Mouse (Mus musculus): Measurements from ENCODE around the gene Fosl2. TPM values are rescaled to one million over a fixed set of nuclear protein-coding genes. Genes with fewer than 3 reads are reported as not detected.

The Fosl2 gene
- 10 to 100 TPM; 27.5 to 31.3 TPM for total RNA-seq (2021)

DNA sequence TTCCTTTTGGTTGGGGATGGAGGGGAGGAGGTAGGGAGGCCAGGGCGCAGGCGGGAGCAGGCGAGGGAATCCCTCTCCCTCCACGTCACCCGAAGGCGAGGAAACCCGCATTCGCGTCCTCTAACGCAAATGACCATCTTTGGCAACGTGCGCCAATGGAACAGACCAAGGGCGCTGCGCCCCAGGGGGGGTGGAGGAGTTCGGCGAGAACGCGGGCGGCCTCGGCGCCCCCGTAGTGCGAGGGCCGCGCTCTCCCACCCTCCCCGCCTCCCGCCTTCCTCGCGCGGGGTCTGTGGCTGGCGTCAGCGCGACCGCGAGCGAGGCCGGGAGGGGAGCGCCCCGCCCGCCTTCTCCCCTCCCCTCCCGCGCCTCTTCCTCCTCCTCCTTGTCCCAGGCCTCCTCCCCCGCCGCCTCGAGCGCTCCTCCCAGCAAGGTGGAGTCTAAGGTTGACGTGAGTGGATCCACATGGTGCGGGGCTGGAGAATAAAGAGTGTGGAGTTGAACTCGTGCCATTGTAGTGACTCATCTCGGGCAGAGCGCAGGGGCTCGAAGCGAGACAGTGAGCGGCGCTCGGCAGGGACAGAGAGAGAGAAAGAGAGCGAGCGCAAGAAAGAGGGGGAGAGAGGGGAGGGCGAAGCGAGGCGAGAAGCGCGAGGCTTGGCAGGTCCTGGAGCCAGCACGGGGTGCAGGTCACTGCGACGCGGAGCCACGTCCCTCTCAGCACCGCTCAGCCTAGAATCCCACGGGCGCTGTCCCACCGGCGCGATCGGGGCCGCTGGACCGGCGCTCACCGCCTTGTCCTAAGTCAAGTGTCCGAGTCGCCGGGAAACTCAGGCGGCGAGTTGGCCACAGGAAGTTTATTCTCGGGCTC is at the start of gene Fosl2:
TSS of gene Fosl2 (plus strand) at position 466 of the 871 bp plus-strand sequence.
- intact Hi-C loops (cut with DNase I): loop anchor here (5.0 to 10.0 kb wide), 5 partner anchors 211 to 573 kb away; partner anchors contain the start of genes Babam2, Mrpl33 and Rbks
- DNase-seq (ENCODE audit: extremely low spot score in 1 of 2, low spot score in 2 of 2): peak; percentile 93 to 97

DNA sequence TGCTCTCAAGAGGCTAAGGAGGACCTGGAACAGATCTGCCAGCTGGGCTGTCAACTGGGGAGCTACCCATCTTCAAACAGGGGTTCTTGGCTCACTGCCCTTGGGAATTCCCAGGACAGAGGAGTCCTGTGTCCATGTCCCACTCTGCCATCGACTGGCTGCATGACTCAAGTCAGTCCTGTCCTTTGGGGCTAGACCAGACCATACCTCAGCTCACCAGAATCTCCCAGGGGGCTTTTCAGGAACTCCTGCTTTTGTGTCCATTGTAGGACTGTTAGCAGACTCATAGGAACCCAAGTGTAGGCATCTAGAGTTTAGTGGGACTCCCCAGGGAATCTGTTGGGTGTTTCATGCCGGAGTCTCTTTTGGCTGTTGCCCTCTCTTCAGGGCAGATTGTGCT is 49.6 kb upstream of the Fosl2 start:
- DNase-seq (ENCODE audit: extremely low spot score in 1 of 2, low spot score in 2 of 2): no peak
- intact Hi-C loops (cut with DNase I): no loop called here

DNA sequence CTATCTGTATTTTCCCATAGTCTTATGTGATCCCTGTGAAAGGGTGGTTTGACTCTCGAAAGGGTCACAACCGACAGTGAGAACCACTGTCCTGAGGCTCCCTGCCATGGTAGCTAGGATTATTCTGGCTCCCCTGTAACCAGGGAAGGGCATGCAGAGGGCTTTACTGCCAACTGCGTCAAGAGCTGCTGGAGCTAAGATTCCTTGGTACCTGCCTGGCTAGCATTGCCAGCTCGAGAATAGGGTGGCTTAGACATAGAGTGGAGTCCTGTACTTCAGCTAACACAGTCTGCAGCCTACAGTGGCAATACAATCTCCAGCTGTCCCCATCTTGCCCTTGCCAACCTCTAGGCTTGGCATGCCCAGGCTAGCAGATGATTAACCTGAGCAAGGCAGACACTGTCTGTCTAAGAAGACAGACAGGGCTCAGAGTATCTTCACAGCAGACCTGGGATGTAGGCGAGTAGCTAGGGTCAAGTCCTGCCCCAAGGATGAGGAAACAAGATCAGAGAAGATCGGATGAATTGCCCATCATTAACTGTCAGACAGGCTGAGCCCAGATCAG is 49.0 kb upstream of the Fosl2 start:
- intact Hi-C loops (cut with DNase I): no loop called here
- no peak for DNase-seq (ENCODE audit: extremely low spot score in 1 of 2, low spot score in 2 of 2)

DNA sequence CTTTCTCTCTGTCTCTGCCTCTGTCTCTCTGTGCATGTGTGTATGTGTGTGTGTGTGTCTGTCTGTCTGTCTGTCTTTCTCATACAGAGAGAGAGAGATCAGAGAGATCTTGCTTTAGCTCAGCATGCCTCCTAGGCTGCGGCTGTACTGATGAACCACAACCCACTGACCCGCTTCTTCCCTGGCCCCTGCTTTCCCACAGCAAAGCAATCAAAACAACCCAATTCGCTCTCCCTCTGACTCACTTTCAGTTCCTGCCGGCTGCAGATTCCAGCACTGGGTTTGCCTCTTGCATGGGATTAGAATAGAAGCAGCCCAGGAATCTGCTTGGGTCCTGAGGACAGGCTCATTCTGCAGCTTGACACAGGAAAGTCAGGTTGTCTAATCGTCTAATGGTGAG is 46.1 kb upstream of the Fosl2 start:
- DNase-seq (ENCODE audit: extremely low spot score in 1 of 2, low spot score in 2 of 2): no peak
- intact Hi-C loops (cut with DNase I): no loop called here

DNA sequence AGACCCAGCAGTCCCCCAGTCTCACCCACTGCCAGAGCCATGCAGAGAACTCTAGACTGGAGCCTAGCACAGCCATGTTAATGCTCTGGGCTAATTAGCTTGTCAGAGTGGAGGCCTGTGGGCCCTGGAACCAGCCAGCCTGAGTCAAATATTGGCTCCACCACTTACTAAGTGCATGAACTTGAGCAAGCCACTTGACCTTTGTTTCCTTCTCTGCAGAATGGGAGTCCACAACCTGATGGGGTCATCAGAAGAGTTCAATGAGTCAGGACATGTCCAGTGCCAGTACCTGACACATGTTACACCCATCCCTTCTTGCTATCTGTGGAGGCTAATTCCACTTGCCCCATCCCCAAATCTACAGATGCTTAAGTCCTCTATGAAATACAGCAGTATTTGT is 43.3 kb upstream of the Fosl2 start:
- intact Hi-C loops (cut with DNase I): no loop called here
- DNase-seq (ENCODE audit: extremely low spot score in 1 of 2, low spot score in 2 of 2): no peak

DNA sequence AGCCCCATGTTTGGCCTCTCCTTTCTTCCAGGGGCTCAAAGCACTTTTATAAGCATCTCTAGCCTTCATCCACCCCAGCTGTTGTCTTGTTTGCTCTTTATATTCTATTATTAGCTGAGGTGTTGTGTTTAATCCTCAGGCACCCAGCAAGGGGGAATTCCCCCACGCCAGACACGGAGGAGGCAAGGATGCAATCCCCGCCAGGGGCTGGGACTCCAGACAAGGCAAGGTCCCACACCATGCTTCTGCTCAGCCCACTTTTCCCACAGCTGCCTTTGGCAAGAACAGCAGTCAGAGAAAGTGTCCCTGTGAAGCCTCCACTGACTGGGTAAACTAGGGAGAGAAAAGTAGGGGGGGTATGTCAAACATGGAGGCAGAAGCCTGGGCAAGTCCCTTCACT is 36.9 kb upstream of the Fosl2 start:
- intact Hi-C loops (cut with DNase I): no loop called here
- DNase-seq (ENCODE audit: extremely low spot score in 1 of 2, low spot score in 2 of 2): no peak

DNA sequence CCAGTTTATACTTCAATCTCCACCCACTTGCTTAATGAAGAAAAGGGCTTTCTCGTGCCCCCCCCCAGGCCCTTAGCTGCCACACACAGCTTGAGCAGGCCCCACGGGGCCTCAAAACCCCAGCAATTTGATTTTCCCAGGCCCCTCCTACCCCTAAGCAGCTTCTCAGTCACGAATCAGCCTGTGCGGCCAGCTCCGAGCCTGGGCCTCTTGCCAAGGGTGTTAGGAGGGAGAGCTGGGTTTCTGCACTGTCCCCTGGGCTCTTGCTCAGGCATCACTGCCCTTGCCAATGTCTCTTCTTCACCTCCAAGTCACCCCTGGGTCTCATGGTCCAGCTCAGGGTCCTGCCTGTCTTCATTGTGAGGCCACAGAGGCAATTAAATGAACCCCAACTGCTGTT is 33.1 kb upstream of the Fosl2 start:
- intact Hi-C loops (cut with DNase I): no loop called here
- DNase-seq (ENCODE audit: extremely low spot score in 1 of 2, low spot score in 2 of 2): peak in 1 of 2 experiments; percentile 74

DNA sequence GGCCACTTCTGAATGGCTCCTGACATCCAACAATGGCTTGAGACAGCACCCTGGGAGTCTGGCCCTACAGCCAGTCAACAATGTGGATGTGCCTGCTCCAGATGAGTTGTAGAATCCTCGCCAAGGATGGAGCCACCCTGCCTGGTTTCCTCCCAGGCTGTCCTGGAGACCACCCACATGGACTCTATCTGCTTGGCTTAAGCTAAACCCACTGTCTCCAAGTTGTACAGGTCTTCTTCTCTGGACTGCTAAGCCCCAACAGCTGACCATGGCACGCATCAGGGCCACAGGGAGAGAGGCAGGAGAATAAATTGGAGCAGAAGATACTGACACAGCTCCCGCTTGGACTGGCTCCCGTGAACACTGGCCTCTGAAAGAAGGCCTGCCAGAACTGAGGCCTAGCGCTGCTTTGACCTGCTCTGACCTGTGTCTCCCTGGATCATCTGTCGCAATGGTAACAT is 32.6 kb upstream of the Fosl2 start:
- intact Hi-C loops (cut with DNase I): no loop called here
- no peak for DNase-seq (ENCODE audit: extremely low spot score in 1 of 2, low spot score in 2 of 2)

DNA sequence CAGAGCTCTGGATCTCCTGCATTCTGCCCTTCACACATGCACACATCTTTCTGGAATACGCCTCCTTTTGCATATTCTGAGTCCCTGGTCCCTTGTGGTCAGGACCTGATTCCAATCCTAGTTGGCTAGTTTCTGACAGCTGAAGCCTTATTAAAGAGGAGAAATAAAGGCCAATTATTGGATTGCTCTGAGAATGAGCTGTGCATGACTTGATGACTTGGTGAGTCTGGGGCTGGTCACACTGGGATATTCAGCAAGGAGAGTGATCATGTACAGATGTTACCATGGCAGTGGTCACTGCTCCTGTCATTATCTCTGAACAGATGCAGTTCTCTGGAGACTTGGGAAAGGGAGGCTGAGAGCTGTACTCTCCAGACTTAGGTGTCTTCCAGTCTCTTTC is 32.1 kb upstream of the Fosl2 start:
- DNase-seq (ENCODE audit: extremely low spot score in 1 of 2, low spot score in 2 of 2): no peak
- intact Hi-C loops (cut with DNase I): no loop called here

DNA sequence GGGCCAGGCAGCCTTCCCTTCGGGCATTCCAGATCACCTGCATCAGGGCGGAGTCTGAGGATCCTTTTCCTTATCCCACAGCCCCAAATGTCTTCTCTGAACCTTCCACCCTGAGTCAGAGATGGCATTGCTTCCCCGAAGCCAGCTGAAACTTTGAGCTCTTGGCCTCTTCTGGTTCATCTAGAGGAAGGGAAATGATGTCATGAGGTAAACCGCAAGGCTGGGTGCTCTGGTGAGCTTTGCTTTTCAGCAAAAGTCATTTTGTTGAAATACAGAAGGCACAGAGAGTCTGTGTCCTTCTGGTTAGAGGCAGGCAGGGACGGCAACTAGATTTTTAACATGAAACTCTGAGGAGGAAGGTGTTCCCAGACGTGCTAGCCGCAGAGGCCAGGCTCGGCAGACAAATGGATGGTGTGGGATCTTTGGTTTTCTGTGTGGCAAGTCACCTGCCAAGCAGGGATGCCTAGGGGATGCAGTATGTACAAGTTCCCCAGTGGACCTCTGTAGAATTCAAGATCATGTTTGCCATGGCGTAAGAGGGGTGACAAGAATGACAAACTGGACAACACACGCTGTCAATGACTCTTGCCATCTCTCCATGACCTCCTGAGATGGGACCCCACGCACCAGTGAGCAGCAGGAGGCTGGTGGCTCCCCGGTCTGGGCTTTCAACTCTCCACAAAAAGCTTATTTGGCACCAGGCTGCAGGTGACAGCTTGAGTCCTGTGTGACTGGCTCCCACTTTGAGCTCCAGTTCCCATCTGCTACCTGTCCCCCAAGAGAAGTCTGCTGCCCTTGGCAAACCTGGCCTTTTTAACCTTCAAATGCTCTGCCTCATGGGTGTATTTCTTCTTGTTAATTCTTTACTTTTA is 31.2 kb upstream of the Fosl2 start:
- intact Hi-C loops (cut with DNase I): no loop called here
- DNase-seq (ENCODE audit: extremely low spot score in 1 of 2, low spot score in 2 of 2): no peak

DNA sequence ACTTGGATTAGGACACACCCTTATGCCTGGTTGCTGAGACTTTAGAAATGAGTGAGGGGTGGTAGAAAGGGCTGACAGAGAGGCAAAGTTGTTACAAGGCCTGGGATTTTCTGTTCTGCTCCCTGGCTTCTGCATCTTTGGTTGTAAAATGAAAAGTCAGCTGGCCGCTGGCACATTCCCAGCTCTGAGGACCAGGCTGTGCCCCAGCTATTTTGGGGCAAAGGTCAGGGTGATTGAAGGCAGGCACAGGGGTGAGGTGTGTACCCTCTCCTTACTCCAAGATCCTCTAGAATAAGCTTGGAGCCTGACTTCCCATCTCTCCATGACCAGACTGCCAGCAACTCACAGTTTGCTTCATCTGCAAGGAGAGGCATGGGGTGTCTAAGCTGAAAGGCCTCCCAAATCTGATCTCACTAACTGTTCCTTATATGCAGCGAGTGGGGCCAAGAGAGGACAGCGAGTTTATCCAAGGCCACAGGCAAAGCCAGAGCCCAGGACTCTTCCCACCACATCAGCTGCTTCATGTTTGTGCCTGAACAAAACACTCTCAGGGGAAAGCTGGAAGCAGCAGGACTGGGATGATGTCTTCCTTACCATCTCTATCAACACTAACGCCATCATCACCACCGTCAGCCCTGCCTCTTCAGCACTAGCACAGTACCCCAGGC is 29.0 kb upstream of the Fosl2 start:
- no peak for DNase-seq (ENCODE audit: extremely low spot score in 1 of 2, low spot score in 2 of 2)
- intact Hi-C loops (cut with DNase I): no loop called here

DNA sequence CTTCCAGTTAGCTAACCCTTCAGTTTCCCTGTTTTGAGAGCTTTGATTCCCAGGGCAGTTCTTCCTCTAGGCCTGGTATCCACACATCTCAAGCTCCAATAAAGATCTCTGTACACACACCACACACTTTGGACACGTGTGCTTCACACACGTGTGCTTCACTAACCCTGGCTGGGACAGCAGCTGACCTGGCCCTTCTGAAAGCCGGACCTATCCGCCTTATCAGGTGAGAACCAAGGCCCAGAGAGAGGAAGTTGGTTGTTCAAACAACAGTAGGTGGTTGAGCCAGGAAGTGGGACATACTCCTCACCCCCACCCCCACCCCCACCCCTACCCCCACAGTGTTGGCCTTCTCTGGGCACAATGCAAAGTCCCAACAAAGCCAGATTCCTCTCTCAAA is 24.9 kb upstream of the Fosl2 start:
- DNase-seq (ENCODE audit: extremely low spot score in 1 of 2, low spot score in 2 of 2): no peak
- intact Hi-C loops (cut with DNase I): no loop called here

DNA sequence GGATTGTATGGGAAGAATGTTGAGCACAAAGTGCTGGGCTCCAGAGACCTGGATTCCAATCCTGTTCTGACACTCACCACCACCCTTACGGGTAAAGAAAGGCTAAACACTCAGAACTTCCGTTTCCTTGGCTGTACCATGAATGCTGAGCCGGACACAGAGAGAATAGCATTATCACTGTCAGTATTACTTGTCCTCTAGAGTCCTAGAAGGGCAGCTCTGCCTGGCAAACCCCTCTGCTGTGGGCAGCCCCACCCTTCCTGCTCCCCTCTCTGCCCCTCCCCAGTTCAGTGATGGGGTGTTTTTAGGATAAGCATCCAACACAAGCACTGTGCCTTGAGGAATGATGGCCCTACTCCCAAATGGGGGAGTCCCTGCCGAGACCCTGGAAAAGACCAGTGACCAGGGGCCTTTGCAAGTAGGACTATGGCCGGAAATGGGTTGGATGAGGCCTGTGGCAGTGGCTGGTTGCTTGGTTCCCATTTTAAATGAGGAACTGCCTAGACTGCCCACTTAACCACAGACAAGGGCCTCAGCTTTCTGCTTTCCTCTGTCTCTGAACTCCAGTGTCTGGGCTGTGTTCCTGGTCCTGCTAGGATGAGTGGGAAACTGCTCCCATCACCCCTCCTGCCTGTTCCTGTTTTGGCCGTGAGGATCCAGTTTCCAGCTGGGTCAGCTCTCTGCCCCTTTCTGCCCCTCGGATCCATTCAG is 23.2 kb upstream of the Fosl2 start:
- DNase-seq (ENCODE audit: extremely low spot score in 1 of 2, low spot score in 2 of 2): no peak
- intact Hi-C loops (cut with DNase I): no loop called here

DNA sequence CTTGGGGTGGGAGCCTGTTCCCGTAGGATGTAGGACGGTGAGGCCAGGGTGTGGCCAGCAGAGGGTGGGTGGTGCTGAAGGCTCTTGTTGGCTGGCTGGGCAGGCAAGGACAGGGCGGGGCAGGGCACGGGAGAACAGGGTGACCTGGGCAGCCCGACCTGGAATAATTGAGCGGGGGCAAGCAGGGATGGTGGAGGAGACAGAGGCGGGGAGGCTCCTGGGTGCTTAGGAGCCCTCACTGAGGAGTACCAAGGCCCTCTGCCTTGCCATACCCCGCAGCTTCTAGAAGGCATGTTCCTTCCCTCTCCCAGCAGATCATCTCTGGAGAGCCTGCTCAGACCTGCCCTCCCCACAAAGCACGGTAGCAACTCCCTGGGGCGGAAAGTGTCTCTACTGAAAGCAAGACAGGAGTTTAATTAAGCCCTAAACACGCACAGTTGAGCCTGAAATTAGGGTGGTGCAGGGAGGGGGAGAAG is 14.7 kb upstream of the Fosl2 start:
- intact Hi-C loops (cut with DNase I): no loop called here
- DNase-seq (ENCODE audit: extremely low spot score in 1 of 2, low spot score in 2 of 2): no peak

DNA sequence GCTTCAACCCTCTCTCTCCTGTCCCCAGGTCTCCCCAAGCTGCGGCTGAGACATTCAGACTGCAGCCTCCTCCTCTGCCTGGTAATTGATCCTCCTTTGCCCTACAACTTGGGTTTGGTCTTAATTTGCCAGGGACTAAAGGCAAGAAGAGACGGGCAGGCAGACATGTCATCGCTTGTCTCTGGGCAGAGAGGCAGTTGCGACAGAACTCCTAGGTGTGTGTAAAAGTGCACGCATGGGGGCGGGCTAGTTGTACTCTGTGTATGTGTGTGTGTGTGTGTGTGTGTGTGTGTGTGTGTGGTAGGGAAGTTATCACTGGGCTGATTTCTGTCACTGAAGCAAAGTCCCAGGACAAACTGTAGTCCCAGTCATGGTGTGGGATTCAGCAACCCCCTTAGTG is 13.7 kb upstream of the Fosl2 start:
- intact Hi-C loops (cut with DNase I): no loop called here
- no peak for DNase-seq (ENCODE audit: extremely low spot score in 1 of 2, low spot score in 2 of 2)

DNA sequence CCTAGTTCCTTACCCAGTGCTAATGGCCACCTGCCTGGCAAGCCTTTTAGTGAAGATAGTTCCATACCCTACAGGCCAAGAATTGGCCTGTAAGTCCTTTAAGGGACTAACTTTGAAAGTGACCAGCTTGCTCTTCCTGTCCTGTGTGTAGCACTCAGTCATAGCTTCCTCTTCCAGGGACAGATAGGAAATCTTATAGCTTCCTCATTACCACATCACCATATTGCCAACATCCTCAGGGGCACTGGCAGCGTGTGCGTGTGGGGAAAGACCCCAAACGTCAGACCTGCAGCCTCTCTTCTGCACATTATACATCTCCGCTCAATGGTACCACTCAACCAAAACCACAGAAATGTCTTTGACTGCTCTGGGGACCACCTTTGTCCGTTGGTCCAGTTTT is 13.2 kb upstream of the Fosl2 start:
- intact Hi-C loops (cut with DNase I): no loop called here
- DNase-seq (ENCODE audit: extremely low spot score in 1 of 2, low spot score in 2 of 2): no peak

DNA sequence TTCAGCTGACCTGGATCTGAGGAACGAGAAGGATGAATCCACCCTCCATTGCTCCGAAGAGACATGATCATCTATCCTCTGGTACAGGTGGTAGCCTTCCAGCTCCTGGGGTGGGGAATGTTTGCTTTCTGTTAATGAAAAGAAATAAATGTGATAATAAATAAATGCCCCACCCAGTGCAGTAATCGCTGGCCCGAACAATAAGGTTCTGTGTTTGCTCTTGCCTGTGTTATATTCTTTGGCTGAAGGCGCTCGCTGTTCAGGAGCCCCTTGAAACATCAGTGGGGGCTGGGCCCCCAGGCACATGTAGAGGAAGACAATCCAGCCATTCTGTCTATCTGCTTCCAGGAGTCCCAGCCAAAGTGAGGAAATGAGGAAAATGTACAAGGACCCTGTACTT is 10.6 kb upstream of the Fosl2 start:
- DNase-seq (ENCODE audit: extremely low spot score in 1 of 2, low spot score in 2 of 2): no peak
- intact Hi-C loops (cut with DNase I): no loop called here

DNA sequence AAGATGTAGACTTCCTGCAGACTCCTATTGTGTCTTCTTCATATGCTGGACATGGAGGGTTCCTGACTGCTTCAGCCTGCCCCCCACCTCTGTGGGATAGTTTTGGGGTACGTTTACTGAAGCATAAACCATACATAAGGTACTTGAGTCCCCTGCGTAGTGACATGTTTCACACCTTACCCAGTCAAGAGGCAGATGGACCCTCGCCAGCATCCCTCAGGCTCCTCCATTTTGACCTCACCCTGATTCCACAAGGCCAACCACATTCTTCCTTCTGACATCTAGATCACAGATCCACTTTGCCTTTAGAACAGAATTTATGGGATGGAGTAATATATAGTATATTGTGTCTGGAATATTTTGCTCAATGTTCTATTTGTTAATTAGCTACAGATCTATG is 8.4 kb upstream of the Fosl2 start:
- DNase-seq (ENCODE audit: extremely low spot score in 1 of 2, low spot score in 2 of 2): no peak
- intact Hi-C loops (cut with DNase I): no loop called here
